Mouse (Mus musculus) kidney, postnatal 10 days (tissue): Measurements from ENCODE around the gene Cox6b2.

Source experiments
- DNase-seq: peaks from one replicate; pipeline ENCODE4 v3.0.0; 2021; ENCODE audit warnings: mixed read lengths

The Cox6b2 gene

DNA sequence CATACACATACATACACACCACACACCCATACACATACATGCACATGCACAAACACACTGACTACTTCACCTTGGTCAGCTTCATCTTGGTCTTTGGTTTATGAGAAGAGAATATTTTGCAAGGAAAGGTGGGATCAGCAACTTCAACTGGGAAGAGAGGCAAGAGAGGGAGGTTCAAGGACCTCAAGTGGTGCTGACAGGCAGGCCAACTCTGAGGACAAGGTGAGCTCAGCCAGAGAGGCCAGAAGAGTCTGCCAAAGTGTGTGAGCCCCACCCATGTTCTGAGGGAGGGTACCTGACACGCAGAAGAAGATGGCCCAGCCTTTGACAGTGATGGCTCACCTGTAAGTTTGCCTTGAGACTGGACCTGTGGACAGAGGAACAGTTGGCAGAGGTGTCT, 6.8 kb upstream of the Cox6b2 start:
- DNase-seq = no peak

DNA sequence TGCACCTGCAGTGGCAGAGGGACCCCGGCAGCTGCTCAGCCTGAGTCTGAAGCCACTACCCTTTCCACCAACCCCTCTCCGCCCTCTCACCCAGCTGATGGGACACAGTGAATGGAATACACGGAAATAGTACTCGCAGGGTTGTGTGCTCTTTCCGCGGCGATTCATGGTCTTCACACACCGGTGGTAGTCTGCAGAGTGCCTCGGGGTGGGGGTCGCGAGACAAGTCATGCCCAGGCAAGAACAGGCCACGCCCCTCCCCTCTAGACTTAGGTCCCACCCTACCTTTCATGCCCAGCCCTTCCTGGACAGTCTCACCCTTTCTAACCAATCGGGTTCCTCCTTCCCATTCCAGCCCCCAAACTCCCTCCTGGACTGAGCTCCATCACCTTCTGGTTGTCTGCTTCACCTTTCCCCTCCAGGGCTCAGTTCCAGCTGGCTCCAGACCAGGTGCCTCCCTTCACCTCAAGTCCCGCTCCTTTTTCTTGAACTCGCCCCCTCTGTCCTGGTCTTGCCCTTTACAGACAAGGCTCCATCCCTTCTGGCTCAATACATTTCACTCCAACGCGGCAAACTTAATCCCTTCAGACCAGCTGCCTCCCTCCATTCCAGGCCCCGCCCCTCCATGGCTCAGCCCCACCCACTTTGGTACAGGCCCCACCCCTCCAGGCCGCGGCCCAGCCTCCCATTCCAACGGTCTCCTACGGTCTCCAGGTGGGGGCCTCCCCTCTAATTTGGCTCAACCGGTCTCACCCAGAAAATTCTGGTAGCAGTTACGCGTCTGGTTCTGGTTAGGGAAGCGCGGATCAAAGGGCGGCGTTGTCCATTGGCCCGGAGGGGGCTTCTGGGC, 698 bp downstream of the Cox6b2 start:
- peak; percentile 79 for DNase-seq

DNA sequence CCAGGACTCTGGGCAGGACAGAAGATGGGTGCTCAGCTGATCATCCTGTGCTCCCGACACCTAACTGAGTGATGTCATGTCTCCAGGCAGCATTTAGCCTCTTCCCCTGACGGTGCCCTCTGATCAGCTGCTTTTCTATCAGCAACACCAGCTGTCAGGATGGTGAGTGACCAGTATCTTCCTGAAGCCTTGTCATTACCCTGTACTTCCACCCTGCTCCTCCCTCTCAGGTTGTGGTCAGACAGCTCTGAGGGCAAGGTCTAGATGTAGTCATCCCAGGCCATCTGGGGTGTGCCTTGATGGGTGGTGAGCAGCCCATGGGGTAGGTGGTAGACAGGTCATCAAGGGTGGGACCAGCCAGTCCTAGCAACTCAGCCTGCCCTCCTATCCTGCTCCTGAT, 3.7 kb downstream of the Cox6b2 start:
- no peak for DNase-seq

DNA sequence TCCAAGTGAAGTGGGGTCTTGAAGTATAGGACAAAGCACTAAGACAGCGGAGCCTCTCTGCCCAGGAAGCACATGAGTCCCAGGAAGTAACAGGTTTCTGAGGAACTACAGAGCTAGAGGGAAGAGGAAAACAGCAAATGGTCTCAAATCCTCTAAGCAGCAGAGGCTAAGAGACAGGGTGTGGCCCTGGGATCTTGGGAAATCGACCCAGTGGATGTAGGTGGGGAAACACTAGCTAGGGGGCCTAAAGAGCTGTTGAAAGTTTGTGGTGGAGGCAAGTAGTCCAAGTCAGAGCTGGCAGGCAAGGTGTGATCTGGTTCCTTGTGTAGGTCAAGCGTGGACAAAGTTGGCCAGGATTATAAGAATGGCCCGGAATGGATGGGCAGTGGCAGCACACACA, 4.6 kb downstream of the Cox6b2 start:
- DNase-seq = no peak

DNA sequence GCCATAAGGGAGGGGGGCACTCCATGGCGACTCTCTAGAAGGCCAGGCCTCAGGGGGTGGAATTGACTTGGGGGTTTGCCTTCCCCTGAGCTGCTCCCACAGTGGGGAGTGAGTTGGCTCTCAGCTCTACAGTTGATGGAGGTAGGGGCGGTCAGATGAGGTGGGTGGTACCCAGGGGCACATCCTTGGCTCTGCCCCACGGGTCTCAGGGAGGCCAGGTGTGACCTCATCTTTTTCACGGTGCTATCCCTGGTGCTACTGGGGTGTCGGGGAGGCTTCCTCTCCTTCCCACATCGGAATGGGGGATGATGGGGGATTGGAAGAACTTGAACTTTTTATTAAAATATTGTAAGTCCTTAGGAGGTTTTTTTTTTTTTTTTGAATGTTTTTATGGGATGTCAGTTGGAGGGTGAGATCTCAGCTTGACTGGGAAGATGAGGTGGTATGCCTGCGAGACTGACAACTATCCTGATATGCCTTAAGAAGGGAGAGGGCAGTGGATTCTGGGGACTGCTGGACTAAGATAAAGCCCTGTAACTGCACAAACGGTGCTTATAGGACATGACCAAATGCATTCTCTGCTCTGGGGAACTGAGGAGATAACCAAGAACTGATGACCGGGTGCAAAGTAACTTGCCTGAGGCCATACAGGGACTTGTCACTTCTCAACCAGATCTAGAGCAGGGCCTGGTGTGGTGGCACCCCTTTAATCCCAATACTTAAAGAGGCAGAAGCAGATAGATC, 5.6 kb downstream of the Cox6b2 start:
- DNase-seq = peak; percentile 10

DNA sequence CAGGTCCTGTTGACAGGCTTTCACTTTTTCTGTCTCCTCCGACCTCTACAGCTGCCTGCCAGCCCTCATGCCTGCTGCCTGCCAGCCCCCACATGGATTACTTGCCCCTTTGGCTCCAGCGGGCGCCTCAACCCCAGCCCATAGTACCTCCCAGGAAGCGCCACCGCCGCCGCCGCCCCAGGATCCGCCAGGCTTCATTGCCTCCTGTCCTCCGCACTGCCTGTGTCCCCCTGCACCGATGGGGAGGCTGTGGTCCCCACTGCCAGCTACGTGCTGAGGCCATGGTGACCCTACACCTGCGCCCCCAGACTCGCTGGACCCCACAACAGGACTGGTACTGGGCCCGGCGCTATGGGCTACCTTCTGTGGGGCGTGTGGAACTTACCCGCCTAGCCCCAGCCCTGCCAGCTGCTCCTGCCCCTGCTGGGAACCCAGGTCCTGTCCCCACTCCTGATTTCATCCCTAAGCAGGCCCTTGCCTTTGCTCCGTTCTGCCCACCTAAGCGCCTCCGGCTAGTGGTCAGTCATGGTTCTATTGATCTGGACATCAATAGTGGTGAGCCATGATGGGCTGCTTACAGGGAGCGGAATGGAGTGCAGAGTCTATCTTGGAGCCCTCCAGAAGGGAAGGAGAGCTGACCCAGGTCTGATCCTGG, 6.4 kb downstream of the Cox6b2 start:
- peak; percentile 13 for DNase-seq

DNA sequence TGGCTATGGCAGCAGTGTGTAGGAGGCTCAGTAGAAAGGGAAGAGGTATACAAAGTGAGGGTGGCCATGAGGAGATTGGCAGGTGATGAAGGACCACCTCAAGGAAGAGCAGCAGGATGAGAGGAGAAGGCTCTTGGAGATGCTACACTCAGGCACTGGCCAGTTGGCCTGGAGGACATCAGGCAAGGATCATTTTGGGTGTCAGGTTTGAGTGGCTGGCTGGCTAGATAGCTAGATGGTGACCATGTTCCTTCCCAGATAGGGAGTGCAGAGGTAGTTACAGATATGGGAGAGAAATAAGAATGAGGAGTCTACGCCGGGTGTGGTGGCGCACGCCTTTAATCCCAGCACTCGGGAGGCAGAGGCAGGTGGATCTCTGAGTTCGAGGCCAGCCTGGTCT, 8.0 kb downstream of the Cox6b2 start:
- no peak for DNase-seq

DNA sequence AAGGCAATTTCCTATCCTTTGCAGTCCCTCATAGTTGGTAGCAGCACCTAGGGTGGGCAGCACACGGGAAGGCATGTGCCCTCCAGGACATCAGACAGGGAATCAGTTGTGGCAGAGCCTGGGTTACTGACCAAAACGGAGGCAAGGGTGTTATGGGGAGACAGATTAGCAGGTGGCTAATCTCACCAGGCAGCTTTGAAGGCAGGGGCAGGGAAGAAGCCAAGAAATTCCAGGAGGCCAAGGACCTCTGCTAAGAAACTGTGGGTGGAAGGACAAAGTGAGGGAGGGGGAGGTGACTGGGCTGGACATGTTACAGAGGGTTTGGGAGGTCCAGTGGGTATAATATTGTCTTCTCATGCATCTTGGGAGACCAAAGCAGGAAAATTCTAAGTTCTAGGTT, 9.5 kb downstream of the Cox6b2 start:
- DNase-seq = no peak

DNA sequence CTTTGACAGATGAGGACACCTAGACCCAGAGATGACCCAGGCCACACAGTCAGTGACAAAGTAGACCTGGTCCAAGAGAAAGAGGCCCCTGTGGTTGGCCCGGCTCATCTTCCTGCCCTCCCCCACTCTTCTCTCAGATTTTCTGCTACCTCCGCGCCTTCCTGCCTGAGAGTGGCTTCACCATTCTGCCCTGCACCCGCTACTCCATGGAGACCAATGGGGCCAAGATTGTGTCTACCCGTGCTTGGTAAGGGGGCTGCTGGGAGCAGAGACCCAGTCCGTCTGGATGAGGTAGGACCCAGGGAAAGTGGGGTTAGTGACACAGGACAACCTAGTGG, 10.4 kb downstream of the Cox6b2 start:
- no peak for DNase-seq

DNA sequence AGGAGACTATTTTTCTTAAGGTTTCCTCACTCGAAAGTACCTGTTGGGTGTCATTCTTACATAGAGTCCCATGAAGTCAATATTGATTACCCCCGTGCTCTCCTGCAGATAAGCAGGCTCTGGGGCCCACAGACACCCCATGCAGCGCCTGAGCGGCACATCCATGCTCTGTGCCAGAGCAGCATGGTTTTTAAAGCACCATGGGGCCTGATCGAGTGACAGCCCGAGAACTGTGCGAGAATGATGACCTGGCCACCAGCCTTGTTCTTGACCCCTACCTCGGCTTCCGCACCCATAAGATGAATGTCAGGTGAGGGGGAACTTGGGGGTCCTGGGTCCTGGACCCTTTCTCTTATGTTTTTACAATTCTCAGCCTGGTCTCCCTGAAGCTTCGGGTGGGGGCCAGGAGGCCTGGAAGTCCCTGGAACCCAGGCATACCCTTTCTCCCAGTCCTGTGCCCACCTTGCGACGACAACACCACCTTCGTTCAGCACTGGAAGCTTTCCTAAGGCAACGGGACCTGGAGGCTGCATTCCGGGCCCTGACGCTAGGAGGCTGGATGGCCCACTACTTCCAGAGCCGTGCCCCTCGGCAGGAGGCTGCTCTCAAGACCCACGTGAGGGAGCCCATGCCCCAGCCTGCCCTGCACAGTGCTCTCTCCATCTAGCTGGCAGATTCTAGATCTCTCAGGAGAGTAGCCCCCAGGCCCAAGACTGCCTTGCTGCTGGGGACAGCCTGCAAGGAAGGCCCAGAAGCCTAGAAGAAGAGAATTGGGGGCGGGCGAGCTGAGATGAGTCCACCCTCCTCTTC, 11.0 kb downstream of the Cox6b2 start:
- peak; percentile 14 for DNase-seq

DNA sequence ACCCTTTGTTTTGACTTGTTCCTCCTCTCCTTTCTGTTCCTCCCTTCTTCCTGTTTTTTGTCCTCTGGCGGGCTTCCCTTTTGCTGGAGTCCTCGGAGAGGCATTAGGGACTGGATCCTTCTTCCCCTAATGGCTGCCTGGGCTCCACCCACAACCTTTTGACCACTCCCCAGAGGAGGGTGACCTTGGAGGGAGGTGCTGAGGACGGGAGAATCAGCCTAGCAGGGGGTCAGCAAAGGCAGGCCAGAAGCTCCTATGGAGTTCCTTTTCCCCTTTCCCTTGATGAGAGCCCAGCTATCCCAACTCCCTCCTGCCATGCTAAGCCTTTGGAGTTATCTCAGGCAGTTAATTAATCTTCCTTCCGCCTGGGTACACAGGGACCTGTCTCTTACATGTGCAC, 11.7 kb downstream of the Cox6b2 start:
- DNase-seq = peak; percentile 78

DNA sequence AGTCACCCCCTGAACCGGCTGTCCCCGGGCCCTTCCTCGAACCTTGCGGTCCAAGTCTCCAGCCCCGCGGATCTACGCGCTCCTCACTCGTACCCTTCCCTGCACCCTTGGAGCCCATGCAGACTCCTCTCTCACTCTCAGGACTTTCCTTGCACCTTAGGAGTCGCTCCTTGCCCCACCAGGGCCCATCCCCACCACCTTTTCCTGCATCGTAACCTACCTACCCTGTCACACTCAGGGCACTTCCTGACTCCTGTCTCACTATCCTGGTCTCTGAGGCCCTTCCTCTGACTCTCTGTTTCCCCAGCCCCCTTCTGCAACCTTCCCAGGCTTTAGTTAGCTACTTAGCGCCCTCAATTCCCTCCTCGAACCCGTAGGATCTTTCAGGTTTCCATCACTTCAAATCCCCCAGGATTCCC, 12.6 kb downstream of the Cox6b2 start:
- no peak for DNase-seq

DNA sequence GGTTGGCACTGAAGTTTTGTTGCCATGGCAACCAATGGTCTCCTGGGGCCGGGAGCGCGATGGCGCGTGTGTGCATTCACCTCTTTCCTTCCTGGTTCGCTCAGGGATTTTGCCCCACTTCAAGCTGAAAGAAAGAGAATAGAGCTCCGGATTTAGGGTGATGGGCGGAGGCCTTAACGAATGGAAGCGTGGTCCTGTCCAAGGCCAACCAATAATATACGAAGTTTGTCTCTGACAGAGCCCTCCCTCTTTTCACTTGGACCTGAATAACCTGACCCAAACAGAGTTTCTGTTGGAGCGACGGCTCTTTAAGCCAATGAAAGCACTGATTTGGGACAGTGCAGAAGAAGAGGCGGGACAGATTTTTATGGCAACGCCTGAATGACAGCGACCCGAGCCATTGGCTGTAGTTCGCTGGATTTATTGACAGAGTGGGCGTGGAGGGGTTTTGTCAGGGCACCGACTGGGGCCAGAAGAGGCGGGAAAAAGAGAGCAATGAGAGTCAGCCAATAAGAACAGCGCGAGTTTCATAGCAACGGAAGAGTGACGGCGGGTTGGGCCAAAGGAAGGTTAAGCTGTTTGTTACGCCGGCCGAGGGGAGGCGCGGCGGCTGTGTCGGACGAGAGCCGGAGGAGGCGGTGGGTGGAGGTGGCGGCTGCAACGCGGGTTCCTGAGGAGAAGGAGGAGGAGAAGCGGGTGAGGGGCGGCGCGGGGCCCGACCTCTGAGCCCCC, 13.2 kb downstream of the Cox6b2 start, which contains the start of gene Kmt5c:
Gene Kmt5c, plus strand, starts transcription at position 572 of the 732 bp plus-strand sequence.
- peak; percentile 98 for DNase-seq

DNA sequence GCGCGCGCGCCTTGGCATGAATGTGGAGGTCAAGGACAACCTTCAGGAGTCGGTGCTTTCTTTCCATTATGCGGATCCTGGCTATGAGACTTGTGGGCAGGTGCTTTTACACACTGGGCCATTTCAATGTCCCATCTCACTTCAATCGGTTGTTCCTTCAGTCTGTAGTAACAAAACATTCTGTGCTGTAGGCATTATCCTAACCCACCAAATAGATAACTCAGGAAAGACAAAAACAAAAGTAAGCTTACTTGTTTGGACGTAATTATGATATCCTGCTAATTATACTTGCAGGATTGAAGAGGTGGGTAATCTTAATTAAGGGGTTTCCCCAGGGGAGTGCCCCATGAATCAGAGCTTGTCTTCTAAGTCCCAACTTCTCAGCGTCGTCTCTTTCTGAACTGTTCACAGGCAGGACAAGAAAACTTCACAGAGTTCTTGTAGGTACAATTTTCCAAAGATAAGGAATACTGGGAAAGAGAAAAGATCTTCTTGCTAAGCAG, 13.8 kb downstream of the Cox6b2 start:
- DNase-seq = no peak

DNA sequence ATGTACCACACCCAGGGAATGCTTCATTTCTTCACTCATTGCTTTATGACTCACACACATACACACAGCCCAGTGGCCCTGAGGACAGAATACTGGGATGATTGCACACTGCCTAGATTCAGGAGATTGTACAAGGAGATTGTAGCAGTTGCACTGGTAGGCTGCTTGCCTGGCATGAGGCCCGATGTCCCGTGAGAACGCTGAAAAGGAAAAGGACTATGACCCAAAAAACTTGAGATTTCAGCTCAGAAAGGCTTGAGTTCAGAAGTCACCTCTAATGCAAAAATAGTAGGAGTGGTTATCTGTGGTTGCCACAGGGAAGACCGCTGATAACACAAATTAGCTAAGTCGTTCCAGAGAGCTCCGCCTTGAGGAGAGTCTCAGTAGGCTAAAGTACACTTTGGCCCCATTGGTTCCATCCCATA, 19.9 kb downstream of the Cox6b2 start:
- peak; percentile 44 for DNase-seq

DNA sequence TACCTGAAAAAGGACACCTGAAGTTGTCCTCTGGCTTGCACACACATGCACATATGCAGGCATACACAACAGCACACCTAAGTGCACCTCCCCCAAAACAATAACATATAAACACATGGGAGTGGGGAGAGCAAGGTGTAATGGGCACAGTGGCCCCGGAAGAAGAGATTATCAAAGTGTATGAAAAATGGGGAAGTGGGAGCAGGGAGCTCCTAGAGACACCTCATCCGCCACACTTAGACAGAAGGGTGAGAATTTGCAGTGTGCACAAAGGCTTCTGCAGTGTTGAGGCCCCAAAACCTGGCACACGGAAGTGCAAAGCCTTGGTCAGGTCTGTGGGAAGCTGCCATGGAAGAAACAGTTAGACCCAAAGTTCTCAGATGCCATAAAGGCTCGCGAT, 21.8 kb downstream of the Cox6b2 start:
- DNase-seq = no peak

DNA sequence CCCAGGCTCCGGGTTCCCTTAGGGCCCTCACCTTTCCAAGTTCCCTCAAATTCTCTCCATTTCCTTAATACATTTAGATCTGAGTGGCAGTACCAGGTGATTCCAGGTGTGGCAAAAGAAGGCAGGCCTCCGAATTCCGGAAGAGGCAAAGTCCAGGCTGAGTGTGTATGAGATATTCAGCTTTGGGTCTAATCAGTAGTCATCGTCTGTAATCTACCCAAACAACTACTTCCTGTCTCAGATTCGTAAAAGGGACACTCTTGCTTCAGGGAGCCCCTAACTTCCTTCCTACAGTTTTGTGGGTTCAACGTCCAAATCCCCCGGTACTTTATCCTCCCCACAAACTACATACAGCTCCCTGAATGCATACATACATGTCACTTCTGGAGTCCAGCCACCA, 27.7 kb downstream of the Cox6b2 start, which contains the start of gene Tmem150b:
Gene Tmem150b, minus strand, starts transcription at position 81 of the 400 bp plus-strand sequence.
- DNase-seq = no peak

DNA sequence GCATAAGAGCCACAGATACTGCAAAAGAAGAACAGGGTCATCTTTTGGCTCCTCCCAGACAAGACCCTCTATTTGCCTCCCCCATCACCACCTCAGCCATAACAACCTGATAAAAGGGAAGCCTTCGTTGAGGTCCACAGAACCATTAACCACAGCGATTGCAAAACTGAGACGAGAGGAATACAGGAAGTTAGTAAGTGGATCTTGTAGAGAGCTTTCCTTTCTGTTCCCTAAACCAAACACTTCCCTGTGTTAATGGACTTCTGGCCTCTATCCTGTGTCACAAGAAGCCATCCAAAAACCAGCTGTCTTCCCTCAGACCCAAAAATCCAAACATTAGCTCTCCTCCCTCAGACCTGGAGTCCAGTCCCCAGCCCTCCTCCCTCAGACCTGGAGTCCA, 28.5 kb downstream of the Cox6b2 start:
- no peak for DNase-seq

DNA sequence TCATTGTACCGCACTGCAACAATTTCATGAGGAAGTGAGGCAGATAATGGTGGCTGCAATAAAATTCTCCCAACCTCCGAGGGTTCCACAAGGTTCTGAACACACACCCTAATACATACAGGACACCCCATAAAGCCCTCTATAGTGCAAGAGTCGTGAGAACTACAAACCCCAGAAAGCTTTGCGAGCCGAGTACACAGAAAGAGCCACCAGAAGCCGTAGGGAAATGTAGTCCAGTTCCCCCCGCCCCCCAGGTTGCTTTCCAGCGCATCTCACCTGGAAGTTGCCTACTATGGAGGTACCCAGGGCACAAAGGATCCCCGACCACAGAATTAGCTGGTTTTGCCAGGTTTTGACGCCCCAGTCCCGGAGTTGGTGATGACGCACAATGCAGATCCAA, 29.4 kb downstream of the Cox6b2 start:
- DNase-seq = peak; percentile 37

DNA sequence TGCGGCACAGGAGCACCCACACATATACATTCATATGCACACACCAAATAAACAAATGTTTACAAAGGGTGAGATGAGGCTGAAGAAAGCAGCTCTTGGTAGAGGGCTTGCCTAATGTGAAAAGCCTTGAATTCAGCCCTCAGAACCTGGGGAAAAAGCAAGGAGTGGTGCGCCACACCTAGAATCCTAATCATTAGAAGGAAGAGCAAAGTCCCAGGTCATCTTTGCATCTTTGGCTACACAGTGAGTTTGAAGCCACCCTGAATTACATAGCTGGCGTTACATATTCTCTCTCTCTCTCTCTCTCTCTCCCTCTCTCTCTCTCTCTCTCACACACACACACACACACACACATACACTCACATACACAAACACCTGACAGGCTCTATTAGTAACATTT, 33.6 kb downstream of the Cox6b2 start:
- DNase-seq = no peak

DNA sequence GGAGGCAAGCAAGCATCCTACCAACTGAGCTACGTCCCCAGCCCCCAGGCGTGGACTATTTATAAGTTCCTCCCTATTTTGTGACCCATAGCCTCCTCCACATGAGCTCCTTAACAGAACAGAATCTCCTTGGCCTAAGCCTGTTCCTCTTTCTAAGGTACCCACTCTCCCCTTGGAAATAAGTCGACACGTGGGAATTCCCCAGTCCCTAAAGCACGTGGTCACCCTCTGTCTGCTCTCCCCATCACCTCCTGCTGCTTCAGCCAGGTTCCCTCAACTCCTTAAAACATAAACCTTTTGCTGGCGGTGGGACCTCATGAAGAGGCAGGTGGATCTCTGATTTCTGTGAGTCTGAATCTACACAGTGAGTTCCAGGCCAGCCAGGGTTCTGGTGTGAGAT, 35.9 kb downstream of the Cox6b2 start:
- no peak for DNase-seq

DNA sequence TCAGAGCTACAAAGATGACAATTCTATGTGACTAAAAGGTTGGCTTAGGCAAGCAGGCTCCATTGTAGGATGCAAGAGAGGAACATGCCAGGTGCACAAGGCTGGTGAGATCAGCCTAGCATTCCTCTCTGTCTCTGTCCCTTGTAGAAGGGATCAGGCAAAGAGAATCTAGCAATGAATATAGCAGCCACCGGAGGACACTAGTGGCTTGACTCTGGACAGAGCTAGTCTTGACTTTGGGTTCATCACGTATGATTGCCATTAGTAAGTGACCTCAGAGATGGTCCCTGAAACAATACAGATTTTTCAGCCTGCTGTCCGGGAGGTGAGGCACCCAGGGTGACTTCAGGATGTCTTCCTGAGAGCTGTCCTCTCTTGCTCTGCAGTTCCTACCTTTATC, 40.3 kb downstream of the Cox6b2 start:
- no peak for DNase-seq
